In genomic region chr4:72167761-72168229, GRCm38 (mm10) we compare ENCODE assay signal across 11 mouse cellular contexts. TPM values are rescaled to one million over a fixed set of nuclear protein-coding genes. Genes with fewer than 3 reads are reported as not detected.
DNase-seq lines count a peak whose midpoint lies in the region; ATAC-seq lines count a peak whose summit lies in the region.
"Had no signal": no experiment of that assay in that cellular context is flagged by ENCODE, and none has a peak within 500 bp of the region (broad histone marks: within the 10 kb centered on the region; RNA-seq: fewer than 3 reads in every experiment).

No protein-coding gene starts in this region.

- DNase-seq in embryo, embryonic 10 days (ENCODE audit: low spot score), result peak; percentile 33
- peak; percentile 95 for DNase-seq in forebrain, embryonic 14.5 days (ENCODE audit: low spot score)
- DNase-seq in midbrain, embryonic 10.5 days (ENCODE audit: low spot score), result peak; percentile 59
- DNase-seq in retina, postnatal 1 day, result peak; percentile 96
- DNase-seq in cerebellum, postnatal 4 days (ENCODE audit: low spot score in 2 of 2), result no peak
- DNase-seq in urinary bladder, postnatal 14 days (ENCODE audit: low spot score), result no peak
- DNase-seq in cerebellum, postnatal 14 days, result no peak
- DNase-seq: kidney, postnatal 36 days; liver, embryonic 13.5 days; thymus, adult 18-20 months had no signal

- H3K4me3 ChIP-seq in forebrain, embryonic 14.5 days (ENCODE audit: low read depth, low read length), result no peak overlapping the region
- H3K4me3 ChIP-seq in midbrain, embryonic 10.5 days, result no peak overlapping the region
- H3K4me3 ChIP-seq: liver, embryonic 13.5 days had no signal

- 0 out of 2 replicates have a peak, but pooled peaks cover 3% of the 10 kb centered on the region for H3K36me3 ChIP-seq in forebrain, embryonic 14.5 days (ENCODE audit: control insufficient read depth, insufficient read depth, low read length)
- peaks cover 31% of the 10 kb centered on the region for H3K36me3 ChIP-seq in midbrain, embryonic 10.5 days

- 8% methylated on average over 2 of the region's 2 CpGs for WGBS in forebrain, embryonic 14.5 days
- WGBS in midbrain, embryonic 10.5 days, result 9% methylated on average over 2 of the region's 2 CpGs

- H3K9ac ChIP-seq in forebrain, embryonic 14.5 days (ENCODE audit: low read length), result no peak overlapping the region
- H3K9ac ChIP-seq: liver, embryonic 13.5 days had no signal

- H3K4me1 ChIP-seq in forebrain, embryonic 14.5 days (ENCODE audit: control insufficient read depth, insufficient read depth, low read length), result peaks cover 27% of the 10 kb centered on the region
- H3K4me1 ChIP-seq in midbrain, embryonic 10.5 days, result peaks cover 45% of the 10 kb centered on the region

- H3K27me3 ChIP-seq in forebrain, embryonic 14.5 days (replicated peaks; ENCODE audit: control insufficient read depth, insufficient read depth, low read length), result no peaks in the 10 kb centered on the region
- peaks cover 69% of the 10 kb centered on the region for H3K27me3 ChIP-seq in midbrain, embryonic 10.5 days (ENCODE audit: low read depth, poor library complexity, severe bottlenecking)
- H3K27me3 ChIP-seq: CH12.LX; liver, embryonic 13.5 days had no signal

- peak overlapping the region; percentile 34 for H3K27ac ChIP-seq in forebrain, embryonic 14.5 days (ENCODE audit: low read depth, low read length)
- peak overlapping the region; percentile 49; the same call in 1 of the 2 replicates for H3K27ac ChIP-seq in midbrain, embryonic 10.5 days (replicated peaks)
- H3K27ac ChIP-seq: liver, embryonic 13.5 days had no signal

- H3K4me2 ChIP-seq in forebrain, embryonic 14.5 days (ENCODE audit: low read length), result no peak overlapping the region
- H3K4me2 ChIP-seq: liver, embryonic 13.5 days had no signal

- no peaks in the 10 kb centered on the region for H3K9me3 ChIP-seq in forebrain, embryonic 14.5 days (replicated peaks; ENCODE audit: control insufficient read depth, low read length)
- 0 out of 2 replicates have a peak, but pooled peaks cover 2% of the 10 kb centered on the region for H3K9me3 ChIP-seq in midbrain, embryonic 10.5 days (replicated peaks)
- H3K9me3 ChIP-seq: liver, embryonic 13.5 days had no signal

- ATAC-seq in forebrain, embryonic 14.5 days, result peak; percentile 92

RNA-seq across cellular contexts. Expression of gene Tle1, which starts 32.9 kb away (rescaled TPM):
- 38.7 and 41.2 TPM in 2 replicates for polyA plus RNA-seq in forebrain, embryonic 14.5 days (2014; fragmentation: Nextera tagmentation; extraction: Ambion mirVana)
- polyA plus RNA-seq in midbrain, embryonic 10.5 days (2016; fragmentation: Nextera tagmentation; extraction: Ambion mirVana), result 27.2 and 30.6 TPM in 2 replicates

Comparison
In these comparisons a context has a peak if more than half of its experiments do, and no peak if none do; other contexts are left out.
1. DNase-seq: peak in embryo, embryonic 10 days (single experiment), forebrain, embryonic 14.5 days (single experiment), midbrain, embryonic 10.5 days (single experiment) and retina, postnatal 1 day (single experiment); none in cerebellum, postnatal 4 days (0 of 2), urinary bladder, postnatal 14 days (single experiment) and cerebellum, postnatal 14 days (0 of 2).